Mouse (Mus musculus): ENCODE results near the gene Izumo1. TPM values are rescaled to one million over a fixed set of nuclear protein-coding genes. Genes with fewer than 3 reads are reported as not detected.
A peak's percentile ranks its signal among the peaks of the same experiment; 100 is the strongest.

Gene Izumo1
- 0.06 and 0.10 TPM in 2 replicates for polyA plus RNA-seq (2015; fragmentation: Nextera tagmentation; extraction: Ambion mirVana)

- no peak within 1 kb of the TSS; the same call in none of the 2 replicates for H3K4me2 ChIP-seq
- H3K36me3 ChIP-seq (replicated peaks) = no peaks in the 10 kb centered on the region
- H3K4me3 ChIP-seq (replicated peaks) = no peak within 1 kb of the TSS
- H3K27ac ChIP-seq (replicated peaks) = no peak within 1 kb of the TSS
- 17% methylated on average over 9 of the region's 9 CpGs for WGBS (ENCODE audit: insufficient replicate concordance)
- ATAC-seq (ENCODE audit: insufficient read depth) = no peak
- no peaks in the 10 kb centered on the region; the same call in 1 of the 2 replicates for H3K4me1 ChIP-seq (replicated peaks)
- H3K27me3 ChIP-seq = peaks cover 58% of the 10 kb centered on the region
- no peak within 1 kb of the TSS for H3K9ac ChIP-seq
- no peaks in the 10 kb centered on the region for H3K9me3 ChIP-seq (replicated peaks)
Observed at GRCm38 (mm10) chr7:45621443-45621842, at the start of gene Izumo1. Izumo1 (plus strand) TSS chr7:45621811.

DNA sequence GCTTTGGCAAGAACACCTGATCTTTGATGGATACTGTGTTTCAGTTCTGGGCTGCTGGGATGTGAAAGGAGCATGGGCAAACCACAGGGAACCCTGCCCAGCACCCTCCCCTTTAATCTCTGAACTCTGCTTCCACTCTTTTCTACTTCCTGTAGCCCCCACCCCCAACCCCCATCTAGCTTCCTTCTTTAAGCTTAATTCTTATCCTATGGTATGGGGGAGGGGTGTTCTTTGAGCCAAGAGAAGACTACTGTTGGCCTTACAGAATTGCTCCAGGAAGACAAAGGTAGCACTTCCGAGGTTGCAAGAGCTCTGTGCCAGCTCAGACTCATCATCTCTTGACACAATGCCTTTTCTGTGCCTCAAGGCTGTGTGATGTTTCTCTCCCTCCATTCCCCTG lies 49.6 kb upstream of the Izumo1 start:
- Histone ChIP-seq H3K9ac (no peak overlapping the region), H3K36me3 (replicated peaks) (peaks cover 23% of the 10 kb centered on the region), H3K4me2 (peak overlapping the region; percentile 96), H3K27me3 (no peaks in the 10 kb centered on the region), H3K4me1 (replicated peaks) (peaks cover 62% of the 10 kb centered on the region), H3K27ac (replicated peaks) (no peak overlapping the region; the same call in 1 of the 2 replicates), H3K4me3 (replicated peaks) (no peak overlapping the region), H3K9me3 (replicated peaks) (no peaks in the 10 kb centered on the region)
- 4% methylated on average over 1 of the region's 1 CpGs for WGBS (ENCODE audit: insufficient replicate concordance)
- no peak for ATAC-seq (ENCODE audit: insufficient read depth)

- peaks cover 40% of the 10 kb centered on the region for H3K36me3 ChIP-seq (replicated peaks)
- H3K9ac ChIP-seq = 0 out of 2 replicates have a peak overlapping the region, but pooled peaks have one; percentile 31
- peak overlapping the region; percentile 41 for H3K4me3 ChIP-seq (replicated peaks)
- H3K27me3 ChIP-seq = no peaks in the 10 kb centered on the region
- H3K4me2 ChIP-seq = peak overlapping the region; percentile 45
- H3K4me1 ChIP-seq (replicated peaks) = peaks cover 43% of the 10 kb centered on the region
- ATAC-seq (ENCODE audit: insufficient read depth) = no peak
- H3K27ac ChIP-seq (replicated peaks) = peak overlapping the region; percentile 48; the same call in 1 of the 2 replicates
- no peaks in the 10 kb centered on the region for H3K9me3 ChIP-seq (replicated peaks)
- WGBS (ENCODE audit: insufficient replicate concordance) = 53% methylated on average over 8 of the region's 8 CpGs
Observed at GRCm38 (mm10) chr7:45573954-45574353, 47.7 kb upstream of the Izumo1 start.

DNA sequence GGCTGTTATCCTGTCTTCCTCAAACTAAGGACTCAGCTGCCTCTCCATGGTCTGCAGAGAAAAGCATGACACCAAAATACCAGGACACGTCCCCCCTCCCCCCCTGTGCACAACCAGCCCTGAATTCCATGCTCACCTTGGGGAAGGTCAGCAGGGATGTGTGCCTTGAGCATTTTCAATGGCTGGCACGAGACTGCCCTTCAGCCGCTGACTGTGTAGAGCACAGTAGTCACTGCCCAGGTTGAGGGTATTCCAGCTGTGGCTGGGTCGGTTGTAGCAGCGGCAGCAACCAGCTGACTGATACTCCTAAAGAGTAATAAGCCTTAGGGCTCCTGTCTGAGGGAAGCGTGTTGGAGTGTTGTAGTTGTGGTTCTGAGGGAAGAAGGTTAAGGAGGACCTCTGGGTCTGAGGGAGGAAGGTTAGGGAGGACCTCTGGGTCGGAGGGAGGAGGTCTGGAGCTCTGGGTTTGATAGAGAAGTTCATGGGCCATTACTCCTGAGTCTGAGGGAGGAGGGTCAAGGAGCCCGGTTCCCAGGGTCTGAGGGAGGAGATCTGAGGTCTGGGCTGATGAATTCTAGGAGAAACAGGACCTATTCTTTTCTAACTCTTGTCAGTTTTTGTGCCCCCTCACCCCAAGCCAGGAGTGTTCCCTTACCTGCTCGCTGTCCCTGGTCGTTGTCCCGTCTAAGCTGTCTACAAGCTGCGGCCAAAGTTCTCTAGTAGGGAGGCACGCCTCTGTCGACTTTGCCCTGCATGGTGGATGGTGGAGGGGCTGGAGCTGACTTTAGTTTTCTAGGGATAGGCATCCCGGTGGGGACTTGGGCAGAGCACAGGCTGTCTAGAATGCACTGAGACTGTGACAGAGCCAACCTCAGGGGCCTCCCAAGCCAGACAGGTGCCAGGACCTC lies 46.9 kb upstream of the Izumo1 start:
- peak overlapping the region; percentile 41 for H3K4me3 ChIP-seq (replicated peaks)
- H3K4me2 ChIP-seq = peak overlapping the region; percentile 45
- 69% methylated on average over 15 of the region's 15 CpGs for WGBS (ENCODE audit: insufficient replicate concordance)
- no peaks in the 10 kb centered on the region for H3K27me3 ChIP-seq
- H3K9me3 ChIP-seq (replicated peaks) = no peaks in the 10 kb centered on the region
- peak; percentile 59 for ATAC-seq (ENCODE audit: insufficient read depth)
- H3K4me1 ChIP-seq (replicated peaks) = peaks cover 35% of the 10 kb centered on the region
- peak overlapping the region; percentile 48 for H3K27ac ChIP-seq (replicated peaks)
- peak overlapping the region; percentile 31 for H3K9ac ChIP-seq
- H3K36me3 ChIP-seq (replicated peaks) = peaks cover 40% of the 10 kb centered on the region

DNA sequence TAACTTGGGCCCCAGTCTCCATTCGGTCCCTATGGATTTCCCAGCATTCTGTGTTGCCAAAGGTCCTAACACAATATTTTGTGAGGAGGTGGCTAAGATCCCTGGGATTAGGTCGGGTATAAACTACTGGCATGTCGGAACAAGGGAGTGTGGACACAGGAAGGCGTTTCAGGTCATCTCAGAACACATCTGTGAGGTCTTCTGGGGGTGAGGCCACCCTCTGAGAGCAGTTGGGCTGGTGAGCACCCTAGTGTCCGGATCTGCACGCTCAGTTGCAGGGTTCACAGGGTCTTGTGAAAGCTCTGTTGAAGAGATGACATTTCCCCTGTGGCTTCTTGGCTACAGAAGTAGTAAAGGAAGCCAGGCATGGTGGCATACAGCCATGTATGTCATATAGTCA lies 35.7 kb upstream of the Izumo1 start:
- no peak overlapping the region for H3K27ac ChIP-seq (replicated peaks)
- ATAC-seq (ENCODE audit: insufficient read depth) = no peak
- no peaks in the 10 kb centered on the region for H3K9me3 ChIP-seq (replicated peaks)
- H3K9ac ChIP-seq = no peak overlapping the region
- peaks cover 16% of the 10 kb centered on the region for H3K4me1 ChIP-seq (replicated peaks)
- H3K4me3 ChIP-seq (replicated peaks) = no peak overlapping the region
- WGBS (ENCODE audit: insufficient replicate concordance) = 73% methylated on average over 6 of the region's 6 CpGs
- H3K4me2 ChIP-seq = no peak overlapping the region
- no peaks in the 10 kb centered on the region for H3K27me3 ChIP-seq
- peaks cover 44% of the 10 kb centered on the region for H3K36me3 ChIP-seq (replicated peaks)

DNA sequence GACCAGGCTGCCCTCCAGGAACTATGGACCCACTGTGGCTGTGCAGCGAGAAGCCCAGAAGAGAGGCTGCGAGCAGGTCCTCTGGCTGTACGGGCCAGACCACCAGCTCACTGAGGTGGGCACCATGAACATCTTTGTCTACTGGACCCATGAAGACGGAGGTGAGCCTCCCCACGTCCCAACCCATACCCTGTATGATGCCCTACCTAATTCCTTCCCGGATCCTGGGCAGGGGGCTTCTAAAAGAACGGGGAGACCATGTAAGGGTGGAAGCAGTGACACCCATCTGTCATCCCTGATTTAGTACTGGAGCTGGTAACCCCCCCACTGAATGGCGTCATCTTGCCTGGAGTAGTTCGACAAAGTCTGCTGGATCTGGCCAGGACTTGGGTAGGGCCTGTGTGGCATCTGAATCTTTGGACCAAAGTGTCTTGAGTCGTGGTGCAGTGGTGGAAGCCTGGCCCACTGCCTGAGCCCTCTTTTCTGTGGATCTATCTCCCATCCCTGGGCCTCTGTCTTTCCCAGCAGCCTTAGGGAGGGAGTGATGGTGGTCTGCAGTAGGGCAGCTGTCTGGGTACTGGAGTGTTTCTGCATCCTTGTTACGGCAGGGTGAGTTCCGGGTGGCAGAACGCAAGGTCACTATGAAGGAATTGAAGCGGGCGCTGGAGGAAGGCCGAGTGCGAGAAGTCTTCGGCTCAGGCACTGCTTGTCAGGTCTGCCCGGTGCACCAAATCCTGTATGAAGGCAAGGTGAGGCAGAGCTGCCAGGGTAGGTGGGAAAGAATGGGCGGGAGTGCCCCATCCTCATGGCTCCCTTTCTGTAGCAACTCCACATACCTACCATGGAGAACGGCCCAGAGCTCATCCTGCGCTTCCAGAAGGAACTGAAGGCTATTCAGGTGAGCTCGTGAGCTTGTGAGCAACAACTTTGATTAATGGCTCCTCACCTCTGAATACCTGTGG lies 33.7 kb upstream of the Izumo1 start:
- H3K36me3 ChIP-seq (replicated peaks) = peaks cover 35% of the 10 kb centered on the region

DNA sequence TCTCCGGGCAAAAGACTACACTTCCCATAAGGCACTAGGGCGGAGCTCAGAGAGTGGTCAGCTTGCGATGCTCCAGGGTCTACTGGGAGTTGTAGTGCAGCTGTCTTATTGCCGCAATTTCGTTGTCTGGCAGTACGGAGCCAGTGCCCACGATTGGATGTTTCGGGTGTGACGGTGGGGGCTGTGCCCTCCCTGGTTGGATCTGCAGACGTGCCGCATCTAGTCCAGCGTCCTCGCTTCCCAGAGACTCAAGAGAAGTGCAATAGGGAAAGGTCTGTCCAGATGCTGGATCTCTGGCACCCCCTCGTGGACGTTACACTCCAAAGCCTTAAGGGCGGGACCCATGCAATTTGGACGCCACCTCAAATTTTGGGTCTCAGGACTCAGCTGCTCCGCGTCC lies 32.4 kb upstream of the Izumo1 start:
- Histone ChIP-seq H3K9me3 (replicated peaks) (no peaks in the 10 kb centered on the region), H3K4me2 (peak overlapping the region; percentile 68), H3K9ac (0 out of 2 replicates have a peak overlapping the region, but pooled peaks have one; percentile 32), H3K4me3 (replicated peaks) (peak overlapping the region; percentile 50), H3K36me3 (replicated peaks) (peaks cover 29% of the 10 kb centered on the region), H3K4me1 (replicated peaks) (peaks cover 21% of the 10 kb centered on the region), H3K27me3 (no peaks in the 10 kb centered on the region), H3K27ac (replicated peaks) (no peak overlapping the region)
- peak; percentile 85 for ATAC-seq (ENCODE audit: insufficient read depth)
- WGBS (ENCODE audit: insufficient replicate concordance) = 5% methylated on average over 19 of the region's 19 CpGs

More for the DNA sequence above, 33.7 kb upstream of the Izumo1 start:
- H3K4me2 ChIP-seq = no peak overlapping the region
- H3K27me3 ChIP-seq = no peaks in the 10 kb centered on the region
- H3K4me1 ChIP-seq (replicated peaks) = peaks cover 19% of the 10 kb centered on the region
- no peak overlapping the region for H3K27ac ChIP-seq (replicated peaks)
- no peak overlapping the region for H3K4me3 ChIP-seq (replicated peaks)
- no peaks in the 10 kb centered on the region for H3K9me3 ChIP-seq (replicated peaks)
- H3K9ac ChIP-seq = no peak overlapping the region
- 82% methylated on average over 23 of the region's 23 CpGs for WGBS (ENCODE audit: insufficient replicate concordance)
- no peak for ATAC-seq (ENCODE audit: insufficient read depth)

DNA sequence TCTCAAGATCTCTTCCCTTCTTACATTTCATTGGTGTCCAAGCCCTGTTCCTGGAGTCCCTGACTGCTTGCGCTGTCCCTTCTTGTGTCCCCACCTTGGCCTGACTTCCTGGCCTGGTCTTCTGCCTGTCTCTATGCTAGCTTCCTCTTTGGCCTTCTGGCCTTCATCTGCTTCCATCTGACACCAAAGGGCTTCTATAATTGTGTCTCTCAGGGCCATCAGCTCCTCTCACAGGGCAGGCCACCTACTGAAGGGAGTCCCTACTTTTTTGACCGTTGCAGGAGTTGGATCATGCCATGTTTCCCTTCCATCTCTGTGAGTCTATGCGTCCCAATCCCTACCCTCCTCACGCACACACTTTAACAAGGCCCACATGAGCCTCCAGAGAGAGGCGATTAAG lies 31.7 kb upstream of the Izumo1 start:
- H3K36me3 ChIP-seq (replicated peaks) = peaks cover 24% of the 10 kb centered on the region
- H3K4me3 ChIP-seq (replicated peaks) = no peak overlapping the region
- peak overlapping the region; percentile 68 for H3K4me2 ChIP-seq
- 0 out of 2 replicates have a peak overlapping the region, but pooled peaks have one; percentile 25 for H3K27ac ChIP-seq (replicated peaks)
- no peaks in the 10 kb centered on the region for H3K27me3 ChIP-seq
- no peak for ATAC-seq (ENCODE audit: insufficient read depth)
- WGBS (ENCODE audit: insufficient replicate concordance) = 79% methylated on average over 5 of the region's 5 CpGs
- no peaks in the 10 kb centered on the region for H3K9me3 ChIP-seq (replicated peaks)
- H3K9ac ChIP-seq = no peak overlapping the region
- H3K4me1 ChIP-seq (replicated peaks) = peaks cover 21% of the 10 kb centered on the region

DNA sequence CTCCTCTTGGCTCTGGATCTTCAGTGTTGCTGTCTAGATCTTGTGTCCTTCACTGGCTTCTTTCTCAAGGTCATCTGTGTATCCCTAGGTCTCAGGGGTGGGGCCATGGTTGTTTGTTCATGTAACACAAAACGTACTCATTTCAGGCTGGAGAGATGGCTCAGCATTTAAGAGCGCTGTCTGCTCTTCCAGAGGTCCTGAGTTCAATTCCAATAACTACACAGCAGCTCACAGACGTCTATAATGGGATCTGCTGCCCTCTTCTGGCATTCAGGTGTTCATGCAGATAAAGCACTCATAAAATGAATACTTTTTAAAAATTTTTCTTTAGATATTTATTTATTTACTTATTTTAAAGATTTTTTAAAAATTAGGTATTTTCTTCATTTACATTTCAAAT lies 30.7 kb upstream of the Izumo1 start:
- Histone ChIP-seq H3K27me3 (no peaks in the 10 kb centered on the region), H3K4me3 (replicated peaks) (no peak overlapping the region), H3K4me2 (no peak overlapping the region), H3K9ac (no peak overlapping the region), H3K36me3 (replicated peaks) (peaks cover 14% of the 10 kb centered on the region), H3K9me3 (replicated peaks) (no peaks in the 10 kb centered on the region), H3K27ac (replicated peaks) (no peak overlapping the region), H3K4me1 (replicated peaks) (peaks cover 21% of the 10 kb centered on the region)
- ATAC-seq (ENCODE audit: insufficient read depth) = no peak
- 51% methylated on average over 3 of the region's 3 CpGs for WGBS (ENCODE audit: insufficient replicate concordance)

- H3K9ac ChIP-seq = no peak overlapping the region
- no peaks in the 10 kb centered on the region for H3K9me3 ChIP-seq (replicated peaks)
- H3K4me2 ChIP-seq = no peak overlapping the region
- H3K36me3 ChIP-seq (replicated peaks) = peaks cover 11% of the 10 kb centered on the region; the same call in 1 of the 2 replicates
- ATAC-seq (ENCODE audit: insufficient read depth) = no peak
- H3K27ac ChIP-seq (replicated peaks) = no peak overlapping the region
- H3K27me3 ChIP-seq = no peaks in the 10 kb centered on the region
- H3K4me1 ChIP-seq (replicated peaks) = peaks cover 21% of the 10 kb centered on the region
- 56% methylated on average over 7 of the region's 7 CpGs for WGBS (ENCODE audit: insufficient replicate concordance)
- H3K4me3 ChIP-seq (replicated peaks) = no peak overlapping the region
Observed at GRCm38 (mm10) chr7:45591880-45592279, 29.7 kb upstream of the Izumo1 start.

Data from liver, embryonic 15.5 days (tissue).